Mouse (Mus musculus): Measurements from ENCODE around the gene Rpl23.

- no peak for TF ChIP-seq CTCF (IDR thresholded peaks at IDR 0.05; ENCODE audit: low read depth, low read length)
- 0 out of 2 replicates have a peak, but pooled peaks have one; percentile 18 for TF ChIP-seq POLR2A (IDR thresholded peaks at IDR 0.05; ENCODE audit: borderline replicate concordance, low read depth, low read length)
Observed at GRCm38 (mm10) chr11:97830501-97830900, 48.3 kb upstream of the Rpl23 start.

Measured in bone marrow macrophage, adult 2 months (primary cell).